Mouse (Mus musculus) brain, embryonic 14.5 days (tissue): ENCODE data around the gene Selenom. TPM values are rescaled to one million over a fixed set of nuclear protein-coding genes. Genes with fewer than 3 reads are reported as not detected.

Experiments
- DNase-seq: peaks from one replicate; pipeline ENCODE4 v3.0.0-alpha.2; 2011; ENCODE audit warnings: low read depth
- CTCF ChIP-seq: fragments of 200-500 bp; IDR thresholded peaks from 2 replicates; pipeline ENCODE4 v1.5.1; 2012; ENCODE audit warnings: inconsistent platforms, mild to moderate bottlenecking, moderate library complexity, borderline replicate concordance; ENCODE audit not compliant: insufficient read depth, insufficient read length; ENCODE audit errors: extremely low read depth
- POLR2A ChIP-seq: fragments of 200-500 bp; IDR thresholded peaks from 2 replicates; pipeline ENCODE4 v1.6.1; 2012; ENCODE audit warnings: mild to moderate bottlenecking, inconsistent platforms, borderline replicate concordance; ENCODE audit not compliant: poor library complexity, insufficient read depth, insufficient read length, severe bottlenecking; ENCODE audit errors: extremely low read depth
- polyA plus RNA-seq: library from polyadenylated mRNA; depleted of rRNA; stranded (reverse); fragments of >200 nt; gene quantifications from 2 replicates; pipeline ENCODE4 v1.2.3, GENCODE M21; 2012

Gene Selenom
- polyA plus RNA-seq, 1 experiment, result 65.9 TPM

DNA sequence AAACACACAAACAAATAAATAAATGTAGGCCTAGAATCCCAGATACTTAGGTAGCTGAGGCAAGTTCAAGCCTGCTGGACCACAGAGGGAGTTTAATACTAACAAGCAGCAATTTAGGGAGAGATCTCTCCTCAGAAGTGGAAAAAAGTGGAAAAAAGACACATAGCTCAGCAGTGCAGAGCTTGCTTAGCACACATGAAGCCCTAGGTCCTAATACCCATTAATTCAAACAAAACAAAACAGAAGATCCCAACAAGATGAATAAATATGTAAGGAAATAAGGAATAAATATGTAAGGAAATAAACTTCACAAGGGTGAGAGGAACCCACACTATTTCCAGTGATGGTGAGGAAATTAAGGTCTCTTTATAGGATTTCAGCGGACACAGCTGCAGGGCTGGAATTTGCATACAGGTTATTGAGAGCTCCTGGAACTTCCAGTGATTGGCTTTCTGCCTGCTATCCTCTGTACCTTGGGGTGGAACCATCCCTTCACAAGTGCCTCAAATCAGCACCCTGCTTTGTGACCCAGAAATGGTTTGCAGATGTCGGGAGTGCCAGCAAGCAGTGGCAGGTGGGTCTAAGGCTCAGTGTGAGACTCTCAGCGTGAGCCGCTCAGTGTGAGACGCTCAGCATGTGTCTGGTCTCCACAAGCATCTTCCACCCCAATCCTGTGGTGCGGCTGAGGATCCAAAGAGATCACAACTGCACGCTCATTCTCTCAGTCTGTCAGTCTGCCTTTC is 9.5 kb downstream of the Selenom start:
- DNase-seq, result no peak
- TF ChIP-seq CTCF, result no peak
- no peak for TF ChIP-seq POLR2A

DNA sequence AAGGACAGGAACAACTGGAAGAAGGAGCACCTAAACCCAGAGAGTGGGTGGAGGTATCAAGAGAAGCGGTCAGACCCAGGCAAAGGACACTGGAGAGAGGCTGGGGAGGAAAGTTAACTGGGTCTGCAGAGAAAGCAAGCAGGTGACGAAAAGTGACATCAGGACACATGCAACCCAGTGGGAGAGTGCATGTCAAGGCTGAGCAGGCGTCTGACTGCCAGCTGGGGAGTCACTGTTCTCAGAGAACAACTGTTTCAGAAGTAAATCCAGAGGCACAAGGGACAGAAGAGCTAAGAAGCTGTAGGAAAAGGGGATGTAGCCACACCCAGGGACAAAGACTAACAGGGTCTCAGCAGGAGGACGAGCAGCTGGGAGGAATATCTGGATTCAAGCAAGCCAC is 11.1 kb downstream of the Selenom start:
- DNase-seq, result no peak
- TF ChIP-seq POLR2A, result no peak
- no peak for TF ChIP-seq CTCF

DNA sequence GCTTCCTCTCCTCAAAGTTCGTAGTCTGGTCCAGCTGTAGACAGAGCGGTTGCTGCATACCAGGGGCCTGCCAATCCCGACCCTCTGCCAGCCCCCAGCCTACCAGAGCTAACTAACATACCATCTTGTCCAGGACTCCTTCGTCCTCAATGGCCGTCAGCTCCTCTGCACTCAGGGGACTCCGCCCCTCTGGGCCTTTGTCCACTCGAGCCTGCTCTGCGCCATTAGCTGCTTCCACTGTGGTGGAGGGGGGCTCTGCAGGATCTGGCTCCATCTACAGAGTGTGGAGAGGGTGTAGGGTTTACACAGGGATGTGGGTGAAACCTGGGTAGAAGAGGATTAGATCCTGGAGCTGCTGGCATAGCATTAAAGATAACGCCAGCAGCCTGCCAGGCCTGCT is 11.7 kb downstream of the Selenom start:
- TF ChIP-seq POLR2A (no peak), CTCF (no peak)
- no peak for DNase-seq

DNA sequence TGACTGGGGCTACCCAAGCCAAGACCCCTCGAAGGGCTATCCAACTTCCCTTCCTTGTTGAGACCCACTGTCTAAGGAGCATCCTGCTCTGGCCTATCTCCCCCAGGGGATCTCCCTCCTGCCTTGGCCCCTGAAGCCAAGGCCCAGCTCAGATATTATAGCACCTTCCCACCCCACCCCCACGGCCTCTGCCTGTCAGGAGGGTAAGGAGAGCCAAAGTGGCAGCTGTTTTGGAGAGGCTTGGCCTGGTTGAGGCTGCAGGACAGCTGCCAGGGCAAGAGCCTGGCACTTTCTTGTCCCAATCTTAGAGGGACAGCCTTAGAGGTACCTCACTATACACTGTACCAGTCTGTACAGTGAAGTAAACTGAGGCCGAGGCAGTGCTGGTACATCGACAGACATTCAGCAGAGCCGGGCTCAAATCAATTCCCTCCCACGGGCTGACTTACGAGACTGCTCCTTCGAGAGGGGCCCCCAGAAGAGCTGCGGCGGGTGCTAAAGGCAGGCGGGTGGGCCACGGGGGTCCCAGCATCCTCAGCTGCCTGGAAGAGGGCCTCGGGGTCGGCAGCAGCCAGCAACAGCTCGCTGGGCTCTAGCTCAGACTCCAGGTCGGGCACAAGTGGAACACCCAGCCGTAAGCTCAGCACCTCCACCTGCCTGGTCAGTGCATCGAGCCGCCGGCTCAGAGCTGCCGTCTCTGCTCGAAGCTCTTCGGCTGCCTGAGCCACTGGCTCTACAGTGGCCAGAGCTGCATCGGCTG is 12.7 kb downstream of the Selenom start:
- no peak for DNase-seq
- TF ChIP-seq CTCF, result no peak
- no peak for TF ChIP-seq POLR2A

DNA sequence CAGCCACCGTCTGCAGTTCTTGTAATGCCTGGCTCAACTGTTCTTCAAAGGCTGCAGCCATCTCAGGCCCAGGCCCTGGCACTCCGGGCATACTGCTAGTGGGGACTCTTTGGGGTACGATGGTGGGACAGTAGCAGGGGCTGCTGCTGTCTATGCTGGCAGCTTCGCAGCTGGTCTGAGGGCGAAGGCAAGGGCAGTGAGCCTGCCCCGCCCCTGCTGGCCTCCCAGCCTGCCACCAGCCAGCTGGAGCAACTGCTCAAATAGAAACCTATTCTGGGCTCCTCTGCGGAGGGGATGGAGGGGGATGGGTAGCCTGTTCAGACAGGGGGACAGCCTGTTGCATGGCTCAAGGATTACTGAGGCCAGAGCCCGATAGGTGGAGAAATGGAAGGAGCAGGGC is 13.3 kb downstream of the Selenom start:
- TF ChIP-seq POLR2A, result no peak
- no peak for TF ChIP-seq CTCF
- no peak for DNase-seq

DNA sequence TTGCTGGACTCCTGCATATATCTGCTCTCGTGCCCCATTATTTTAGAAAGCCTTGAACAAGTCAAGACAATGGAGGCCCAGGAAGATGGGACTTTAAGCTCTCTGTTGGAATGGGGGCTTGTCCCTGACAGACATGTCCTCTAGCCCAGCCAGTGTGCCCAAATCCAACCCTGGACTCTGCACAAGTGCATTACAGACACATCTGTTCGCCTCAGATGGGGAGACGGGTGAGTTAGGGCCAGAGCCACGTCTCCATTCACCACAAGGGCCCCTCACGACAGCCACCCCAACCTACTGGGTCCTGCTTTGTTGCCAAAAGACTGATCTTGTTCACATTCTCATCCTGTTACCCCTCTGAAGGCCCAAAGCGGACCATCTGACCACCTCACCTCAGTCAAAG is 13.7 kb downstream of the Selenom start:
- TF ChIP-seq POLR2A, result no peak
- no peak for TF ChIP-seq CTCF
- DNase-seq, result no peak

DNA sequence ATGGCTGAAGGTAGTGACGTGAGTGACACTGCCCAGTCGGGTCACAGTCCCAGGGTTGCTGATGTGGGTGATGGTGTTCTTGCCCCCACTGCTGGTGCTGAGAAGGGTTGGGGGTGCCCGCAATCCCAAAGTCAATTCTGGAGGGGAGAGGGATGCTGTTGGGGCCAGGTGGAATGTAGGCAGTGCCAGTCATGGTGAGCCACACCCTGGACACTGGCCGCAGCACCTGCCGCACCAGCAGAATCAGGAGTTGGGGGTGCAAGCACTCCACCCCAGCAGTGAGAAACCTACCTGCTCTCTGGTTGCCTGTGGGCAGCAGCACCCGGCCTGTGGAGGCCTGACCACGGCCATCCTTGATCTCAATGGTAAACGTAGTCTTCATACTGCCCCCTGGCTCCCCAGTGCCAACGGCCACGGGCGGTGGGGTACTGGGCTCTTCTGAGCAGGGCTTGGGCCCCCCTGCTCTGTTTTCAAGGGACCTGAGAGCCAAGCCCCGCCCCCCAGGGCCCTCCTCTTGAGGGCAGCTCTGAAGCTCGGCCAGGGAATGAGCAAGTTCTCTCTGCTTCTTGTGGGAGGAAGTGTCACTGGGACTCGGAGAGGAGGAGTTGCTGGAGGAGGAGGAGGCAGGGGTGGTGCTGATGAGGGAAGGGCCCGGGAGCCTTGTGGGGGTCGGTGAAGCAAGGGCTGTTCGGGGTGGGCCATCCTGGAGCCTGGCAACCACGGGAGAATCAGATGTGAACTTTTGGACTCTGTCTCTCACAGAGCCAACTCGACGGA is 15.2 kb downstream of the Selenom start:
- no peak for TF ChIP-seq POLR2A
- no peak for TF ChIP-seq CTCF
- no peak for DNase-seq

DNA sequence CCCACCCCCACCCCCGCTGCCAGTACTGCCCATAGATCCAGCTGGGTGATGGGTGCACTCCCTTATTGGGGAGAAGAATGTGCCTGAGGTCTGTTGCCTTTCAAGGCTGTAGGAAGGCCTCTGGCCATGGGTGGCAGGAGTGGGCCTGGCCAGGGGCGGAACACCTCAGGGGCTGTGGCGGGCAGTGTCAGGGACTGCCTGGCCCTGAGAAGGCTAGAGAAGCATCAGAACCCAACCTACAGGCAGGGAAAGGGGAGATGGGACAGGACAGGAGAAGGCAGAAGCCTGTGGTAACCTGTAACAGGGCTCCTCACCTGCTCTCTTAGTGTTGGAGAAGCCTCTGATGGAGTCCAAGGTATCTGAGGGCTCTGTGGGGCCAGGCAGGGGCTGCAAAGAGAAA is 16.2 kb downstream of the Selenom start:
- DNase-seq, result no peak
- no peak for TF ChIP-seq CTCF
- TF ChIP-seq POLR2A, result no peak

DNA sequence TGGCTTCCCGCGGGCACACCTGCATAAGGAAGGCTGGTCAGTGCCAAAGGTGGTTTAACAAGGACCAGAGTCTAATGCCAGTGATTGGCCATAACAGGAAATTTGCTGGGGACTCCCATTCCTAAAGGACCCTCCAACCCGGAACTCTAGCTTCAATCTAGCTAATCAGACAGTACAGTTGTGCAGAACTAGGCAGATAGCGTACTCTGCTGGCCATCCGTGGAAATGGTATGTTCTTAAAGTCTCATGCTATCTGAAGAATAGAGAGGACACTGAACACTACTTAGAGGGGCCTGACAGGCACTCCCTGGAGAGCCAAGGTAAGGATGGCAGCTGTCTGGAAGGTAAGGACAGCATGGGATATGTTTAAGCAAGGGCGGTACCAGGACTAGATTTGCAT is 17.1 kb downstream of the Selenom start:
- TF ChIP-seq CTCF, result peak; percentile 38; the same call in 1 of the 2 replicates
- TF ChIP-seq POLR2A, result no peak
- DNase-seq, result peak; percentile 31

DNA sequence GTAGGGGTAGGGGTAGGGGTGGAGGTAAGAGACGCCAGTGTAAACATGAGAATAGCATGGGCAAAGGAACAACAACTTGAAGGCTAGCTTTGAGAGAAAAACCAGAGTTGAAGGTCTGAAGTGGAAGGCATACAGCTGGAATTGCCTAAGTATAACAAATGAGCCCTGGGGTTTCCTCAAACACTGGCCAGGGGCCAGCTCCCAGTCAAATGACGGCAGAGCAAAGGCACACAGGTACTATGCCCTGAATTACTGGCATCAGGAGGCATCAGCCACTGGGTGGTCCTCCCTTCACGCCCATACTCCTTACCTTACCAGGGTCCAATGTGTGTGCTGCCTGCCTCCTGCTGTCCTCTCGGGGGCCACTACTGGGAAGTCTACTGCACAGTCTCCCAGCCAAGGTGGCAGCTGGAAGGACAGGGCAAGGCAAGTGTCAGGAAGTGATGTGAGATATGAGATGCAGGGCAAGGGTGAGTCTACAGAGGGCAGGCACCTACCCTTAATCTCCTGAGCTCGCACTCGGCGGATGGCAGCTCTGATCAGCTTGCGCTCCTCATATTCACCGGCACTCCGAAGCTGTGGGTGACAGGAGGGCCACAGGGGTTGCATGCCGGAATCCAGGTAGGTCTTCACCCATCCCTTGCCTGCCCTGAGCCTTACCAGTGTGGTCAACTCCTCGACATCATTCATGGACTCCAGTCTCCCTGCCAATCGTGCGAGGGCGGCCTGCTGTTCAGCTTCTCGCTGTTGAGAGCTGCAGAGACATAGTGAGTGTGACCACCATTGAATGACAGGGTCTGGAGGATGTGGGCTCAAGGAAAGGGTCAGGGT is 17.8 kb downstream of the Selenom start:
- no peak for DNase-seq
- TF ChIP-seq CTCF (no peak), POLR2A (no peak)

DNA sequence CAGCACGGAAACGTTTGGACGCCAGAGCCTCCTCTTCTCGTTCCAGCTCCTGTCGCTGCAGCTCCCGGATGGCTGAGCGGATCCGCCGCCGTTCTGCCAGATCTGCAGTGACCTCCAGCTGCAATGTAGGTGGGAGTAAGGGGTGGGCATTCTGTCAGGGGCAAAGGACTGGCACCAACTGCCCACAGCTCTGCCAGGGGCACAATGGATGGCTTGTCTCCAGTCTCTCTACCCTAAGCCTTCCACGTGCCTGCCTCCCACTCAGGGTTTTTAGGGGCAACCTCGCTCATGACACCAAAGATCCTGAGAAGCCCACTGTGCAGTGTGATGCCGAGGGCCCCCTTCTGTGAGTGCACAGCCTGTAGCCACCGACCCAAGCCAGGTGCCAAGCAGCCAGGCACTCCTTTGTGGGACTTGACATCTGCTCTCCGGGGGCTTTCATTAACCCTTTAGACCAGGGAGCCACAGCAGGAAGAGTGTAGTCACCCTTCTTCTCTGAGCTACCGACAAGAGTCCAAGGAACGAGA is 19.0 kb downstream of the Selenom start:
- DNase-seq, result no peak
- no peak for TF ChIP-seq POLR2A
- TF ChIP-seq CTCF, result no peak

DNA sequence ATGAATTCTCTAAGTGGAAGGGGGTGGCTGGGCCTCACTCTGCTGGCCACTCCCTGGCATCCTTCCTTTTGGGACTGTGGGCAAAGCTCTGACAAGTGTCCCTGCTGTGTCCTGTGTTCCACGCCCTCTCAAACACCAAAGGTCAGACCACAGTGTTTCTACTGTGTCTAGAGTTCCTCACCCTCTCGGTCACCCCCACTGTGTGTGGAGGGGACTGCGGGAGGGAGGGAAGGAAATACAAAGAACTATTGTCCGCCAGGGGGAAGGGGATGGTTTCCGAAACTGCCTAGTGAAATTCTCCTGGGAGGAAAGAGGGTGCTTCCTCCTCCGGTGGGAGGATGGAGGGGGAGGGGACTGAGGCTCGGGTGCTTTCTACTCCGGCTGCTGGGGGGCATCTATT is 20.5 kb downstream of the Selenom start:
- no peak for DNase-seq
- TF ChIP-seq CTCF (no peak; the same call in 1 of the 2 replicates), POLR2A (no peak)
